Mouse (Mus musculus): Measurements from ENCODE around the gene Igf2bp1. TPM values are rescaled to one million over a fixed set of nuclear protein-coding genes. Genes with fewer than 3 reads are reported as not detected.

The Igf2bp1 gene
- polyA plus RNA-seq, 1 experiment from 2014 or later = 66.9 TPM

- Histone ChIP-seq H3K4me2 (peak overlapping the region; percentile 96), H3K9ac (peak overlapping the region; percentile 96), H3K27me3 (replicated peaks) (no peaks in the 10 kb centered on the region), H3K27ac (ENCODE audit: poor library complexity, severe bottlenecking) (peak overlapping the region; percentile 95), H3K4me3 (peak overlapping the region; percentile 96), H3K36me3 (no peaks in the 10 kb centered on the region), H3K4me1 (replicated peaks) (peaks cover 18% of the 10 kb centered on the region), H3K9me3 (replicated peaks) (no peaks in the 10 kb centered on the region)
- under 1% methylated on average over 33 of the region's 33 CpGs for WGBS
- ATAC-seq (ENCODE audit: insufficient number of reproducible peaks, low FRiP score) = peak; percentile 26
These were observed 1.9 kb upstream of the Igf2bp1 start for GRCm38 (mm10) chr11:96007516-96008235.

- Histone ChIP-seq H3K36me3 (no peaks in the 10 kb centered on the region), H3K27me3 (replicated peaks) (no peaks in the 10 kb centered on the region), H3K4me2 (peak overlapping the region; percentile 96), H3K9me3 (replicated peaks) (no peaks in the 10 kb centered on the region), H3K27ac (ENCODE audit: poor library complexity, severe bottlenecking) (peak overlapping the region; percentile 95), H3K4me3 (peak overlapping the region; percentile 96), H3K9ac (peak overlapping the region; percentile 96), H3K4me1 (replicated peaks) (peaks cover 22% of the 10 kb centered on the region)
- WGBS = under 1% methylated on average over 55 of the region's 67 CpGs
- ATAC-seq (ENCODE audit: insufficient number of reproducible peaks, low FRiP score) = peak; percentile 80
These were observed 1.2 kb upstream of the Igf2bp1 start for GRCm38 (mm10) chr11:96006852-96007515.

- peak overlapping the region; percentile 96 for H3K4me3 ChIP-seq
- under 1% methylated on average over 33 of the region's 33 CpGs for WGBS
- no peaks in the 10 kb centered on the region for H3K36me3 ChIP-seq
- H3K27me3 ChIP-seq (replicated peaks) = no peaks in the 10 kb centered on the region
- peak overlapping the region; percentile 96 for H3K9ac ChIP-seq
- no peaks in the 10 kb centered on the region for H3K9me3 ChIP-seq (replicated peaks)
- peak overlapping the region; percentile 95 for H3K27ac ChIP-seq (ENCODE audit: poor library complexity, severe bottlenecking)
- H3K4me2 ChIP-seq = peak overlapping the region; percentile 96
- ATAC-seq (ENCODE audit: insufficient number of reproducible peaks, low FRiP score) = peak; percentile 15; the same call in 1 of the 2 replicates
- peaks cover 25% of the 10 kb centered on the region for H3K4me1 ChIP-seq (replicated peaks)
These were observed 669 bp upstream of the Igf2bp1 start for GRCm38 (mm10) chr11:96006367-96006851.

GRCm38 (mm10) chr11:96004793-96005402, 842 bp downstream of the Igf2bp1 start:
- peaks cover 30% of the 10 kb centered on the region for H3K4me1 ChIP-seq (replicated peaks)
- H3K9ac ChIP-seq = peak overlapping the region; percentile 96
- no peaks in the 10 kb centered on the region for H3K9me3 ChIP-seq (replicated peaks)
- WGBS = under 1% methylated on average over 57 of the region's 57 CpGs
- peak overlapping the region; percentile 95 for H3K27ac ChIP-seq (ENCODE audit: poor library complexity, severe bottlenecking)
- peak overlapping the region; percentile 96 for H3K4me3 ChIP-seq
- peak overlapping the region; percentile 96 for H3K4me2 ChIP-seq
- no peaks in the 10 kb centered on the region for H3K27me3 ChIP-seq (replicated peaks)
- peak; percentile 43 for ATAC-seq (ENCODE audit: insufficient number of reproducible peaks, low FRiP score)
- no peaks in the 10 kb centered on the region for H3K36me3 ChIP-seq

- peak overlapping the region; percentile 95 for H3K27ac ChIP-seq (ENCODE audit: poor library complexity, severe bottlenecking)
- peaks cover 31% of the 10 kb centered on the region for H3K4me1 ChIP-seq (replicated peaks)
- no peaks in the 10 kb centered on the region for H3K36me3 ChIP-seq
- H3K9ac ChIP-seq = peak overlapping the region; percentile 96
- under 1% methylated on average over 32 of the region's 32 CpGs for WGBS
- H3K27me3 ChIP-seq (replicated peaks) = no peaks in the 10 kb centered on the region
- H3K9me3 ChIP-seq (replicated peaks) = no peaks in the 10 kb centered on the region
- peak overlapping the region; percentile 96 for H3K4me2 ChIP-seq
- H3K4me3 ChIP-seq = peak overlapping the region; percentile 96
- no peak for ATAC-seq (ENCODE audit: insufficient number of reproducible peaks, low FRiP score)
These were observed 1.6 kb downstream of the Igf2bp1 start for GRCm38 (mm10) chr11:96003969-96004792.

- H3K27me3 ChIP-seq (replicated peaks) = no peaks in the 10 kb centered on the region
- no peaks in the 10 kb centered on the region for H3K36me3 ChIP-seq
- peaks cover 31% of the 10 kb centered on the region for H3K4me1 ChIP-seq (replicated peaks)
- ATAC-seq (ENCODE audit: insufficient number of reproducible peaks, low FRiP score) = no peak
- H3K4me3 ChIP-seq = peak overlapping the region; percentile 96
- H3K9me3 ChIP-seq (replicated peaks) = no peaks in the 10 kb centered on the region
- H3K4me2 ChIP-seq = peak overlapping the region; percentile 96
- peak overlapping the region; percentile 77 for H3K9ac ChIP-seq
- H3K27ac ChIP-seq (ENCODE audit: poor library complexity, severe bottlenecking) = peak overlapping the region; percentile 47; the same call in 1 of the 2 replicates
- 4% methylated on average over 12 of the region's 12 CpGs for WGBS
These were observed 2.4 kb downstream of the Igf2bp1 start for GRCm38 (mm10) chr11:96003100-96003900.

GRCm38 (mm10) chr11:95994151-95994550, 11.6 kb downstream of the Igf2bp1 start:
- H3K27ac ChIP-seq (ENCODE audit: poor library complexity, severe bottlenecking) = no peak overlapping the region
- peaks cover 55% of the 10 kb centered on the region for H3K4me1 ChIP-seq (replicated peaks)
- no peak overlapping the region for H3K4me2 ChIP-seq
- H3K36me3 ChIP-seq = peaks cover 31% of the 10 kb centered on the region
- no peak for ATAC-seq (ENCODE audit: insufficient number of reproducible peaks, low FRiP score)
- H3K9me3 ChIP-seq (replicated peaks) = peaks cover 5% of the 10 kb centered on the region
- no peak overlapping the region for H3K4me3 ChIP-seq
- H3K9ac ChIP-seq = no peak overlapping the region
- 94% methylated on average over 8 of the region's 8 CpGs for WGBS
- no peaks in the 10 kb centered on the region for H3K27me3 ChIP-seq (replicated peaks)

GRCm38 (mm10) chr11:95990886-95991708, 14.6 kb downstream of the Igf2bp1 start:
- H3K4me1 ChIP-seq (replicated peaks) = peaks cover 72% of the 10 kb centered on the region
- peak; percentile 64 for ATAC-seq (ENCODE audit: insufficient number of reproducible peaks, low FRiP score)
- peaks cover 5% of the 10 kb centered on the region for H3K9me3 ChIP-seq (replicated peaks)
- peak overlapping the region; percentile 84 for H3K4me2 ChIP-seq
- peaks cover 29% of the 10 kb centered on the region for H3K36me3 ChIP-seq
- 6% methylated on average over 35 of the region's 49 CpGs for WGBS
- H3K27me3 ChIP-seq (replicated peaks) = no peaks in the 10 kb centered on the region
- peak overlapping the region; percentile 92 for H3K27ac ChIP-seq (ENCODE audit: poor library complexity, severe bottlenecking)
- H3K9ac ChIP-seq = peak overlapping the region; percentile 83
- H3K4me3 ChIP-seq = peak overlapping the region; percentile 57

GRCm38 (mm10) chr11:95990431-95990830, 15.3 kb downstream of the Igf2bp1 start:
- Histone ChIP-seq H3K4me3 (peak overlapping the region; percentile 57), H3K27me3 (replicated peaks) (no peaks in the 10 kb centered on the region), H3K4me2 (peak overlapping the region; percentile 84), H3K4me1 (replicated peaks) (peaks cover 74% of the 10 kb centered on the region), H3K9me3 (replicated peaks) (peaks cover 5% of the 10 kb centered on the region), H3K27ac (ENCODE audit: poor library complexity, severe bottlenecking) (peak overlapping the region; percentile 92), H3K36me3 (peaks cover 25% of the 10 kb centered on the region), H3K9ac (peak overlapping the region; percentile 83)
- 47% methylated on average over 4 of the region's 4 CpGs for WGBS
- no peak for ATAC-seq (ENCODE audit: insufficient number of reproducible peaks, low FRiP score)
